Mouse (Mus musculus) heart, postnatal 10 days (tissue): ENCODE measurements around the gene Mlxip. TPM values are rescaled to one million over a fixed set of nuclear protein-coding genes. Genes with fewer than 3 reads are reported as not detected.

Experiments
- DNase-seq, 2 experiments: peaks; one replicate each; pipeline ENCODE4 v3.0.0; 2021
- intact Hi-C: fragments of 180-260 bp; cut with DNase I; formaldehyde crosslinking; loops from one replicate; pipeline ENCODE4 v1.15.1; 2025
- total RNA-seq, 2 experiments: library from RNA; stranded (reverse); gene quantifications; 2 replicates each; pipeline ENCODE4 v1.2.3; 2021

The Mlxip gene
- total RNA-seq, 2 experiments from 2014 or later = 24.7 to 26.3 TPM

DNA sequence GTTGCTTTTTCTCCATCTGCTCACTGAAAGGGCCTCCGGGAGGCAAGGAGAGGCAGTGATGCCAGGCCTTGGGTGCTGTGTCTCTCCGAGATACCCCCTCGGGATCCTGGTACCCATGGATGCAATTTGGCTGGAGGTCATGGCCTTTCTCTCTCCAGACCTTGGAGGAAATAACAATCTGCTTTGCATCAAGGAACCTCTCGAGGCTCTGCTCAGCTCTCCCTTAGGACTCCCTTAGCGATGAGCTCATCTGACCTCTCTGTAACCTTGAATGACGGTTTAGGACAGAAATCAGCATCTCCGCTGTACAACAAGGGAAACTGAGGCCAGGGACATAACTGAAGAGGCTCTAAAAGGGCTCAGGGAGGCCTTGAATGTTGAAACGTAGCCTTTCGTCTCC lies 15.9 kb upstream of the Mlxip start:
- no peak for DNase-seq
- intact Hi-C loops = loop anchor here (5.0 to 10.0 kb wide), 2 partner anchors 119 to 236 kb away; no protein-coding TSS in a partner anchor

DNA sequence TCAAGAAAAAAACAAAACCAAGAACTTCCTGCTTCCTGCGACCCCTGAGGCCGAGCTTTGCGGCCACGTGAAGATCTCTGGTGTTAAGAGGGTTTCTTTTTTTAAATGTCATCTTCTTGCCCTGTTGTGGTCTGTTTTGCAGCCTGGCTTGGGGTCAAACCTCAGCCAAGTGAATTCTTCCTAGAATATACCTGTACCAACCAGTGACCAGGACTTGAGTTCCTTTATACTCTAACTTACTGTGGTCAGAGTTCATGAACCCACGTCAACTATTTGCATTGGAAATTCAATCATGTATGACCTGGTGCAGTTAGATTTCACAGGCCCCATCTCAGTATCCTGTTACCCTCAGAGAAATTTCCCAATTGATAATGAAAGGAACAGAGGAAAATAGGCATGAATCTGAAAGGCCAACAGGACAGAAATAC lies 15.1 kb upstream of the Mlxip start:
- intact Hi-C loops = loop anchor here (5.0 to 10.0 kb wide), 2 partner anchors 118 to 235 kb away; no protein-coding TSS in a partner anchor
- DNase-seq = no peak

DNA sequence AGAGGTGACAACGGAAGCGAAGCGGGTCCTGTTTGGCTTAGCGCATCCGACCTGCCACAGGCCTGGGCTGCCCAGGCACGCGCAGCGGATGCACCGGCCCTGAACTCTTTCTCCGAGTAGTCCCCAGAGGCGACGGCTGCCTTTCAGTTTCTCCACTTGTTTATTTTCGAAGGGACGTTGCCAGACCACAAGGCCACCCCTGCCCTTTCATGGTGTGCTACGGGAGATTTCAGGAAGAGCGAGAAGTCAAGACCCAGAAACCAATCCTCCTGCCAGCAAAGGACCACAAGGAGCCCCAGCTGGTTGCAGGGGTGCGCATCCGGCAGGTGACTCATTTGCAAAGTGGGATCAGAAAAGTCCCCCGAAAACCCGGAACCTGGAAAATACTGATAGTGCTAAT lies 12.6 kb upstream of the Mlxip start:
- peak in 1 of 2 experiments; percentile 64 for DNase-seq
- intact Hi-C loops = no loop called here

DNA sequence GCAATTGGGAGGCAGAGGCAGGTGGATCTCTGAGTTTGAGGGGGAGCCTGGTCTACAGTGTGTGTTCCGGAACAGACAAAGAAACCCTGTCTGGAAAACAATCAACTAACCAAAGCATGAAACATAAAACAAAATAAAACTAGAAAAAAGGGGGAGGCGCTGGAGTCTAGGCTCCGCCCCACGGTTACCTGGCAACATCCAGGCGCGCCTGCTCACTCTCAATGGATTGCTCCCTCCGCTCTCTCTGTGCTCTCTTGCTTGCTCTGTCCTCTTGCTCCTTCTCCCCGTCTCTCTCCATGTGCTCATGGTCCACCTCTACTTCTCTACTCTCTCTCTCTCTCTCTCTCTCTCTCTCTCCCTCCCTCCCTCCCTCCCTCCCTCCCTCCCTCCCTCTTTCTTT lies 11.9 kb upstream of the Mlxip start:
- intact Hi-C loops = no loop called here
- DNase-seq = no peak

DNA sequence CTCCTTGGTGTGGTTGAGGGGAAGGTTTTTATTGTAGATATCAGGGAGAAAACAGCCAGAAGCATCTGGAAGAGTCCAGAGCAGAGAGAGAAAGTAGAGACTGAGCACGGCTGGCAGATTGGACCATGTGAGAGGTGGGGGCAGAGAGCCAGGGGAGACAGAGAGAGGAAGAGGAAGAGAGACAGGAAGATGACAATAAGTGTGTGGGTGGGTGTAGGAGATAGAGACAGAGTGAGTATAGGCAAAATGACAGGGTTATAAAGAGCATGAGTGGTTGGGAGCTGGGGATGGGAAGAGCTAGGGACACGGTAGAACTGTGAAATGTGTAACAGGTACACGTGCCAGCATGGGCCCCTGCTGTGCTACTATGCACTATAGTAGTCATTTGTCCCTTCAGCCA lies 6.1 kb upstream of the Mlxip start:
- DNase-seq = no peak
- intact Hi-C loops = no loop called here

DNA sequence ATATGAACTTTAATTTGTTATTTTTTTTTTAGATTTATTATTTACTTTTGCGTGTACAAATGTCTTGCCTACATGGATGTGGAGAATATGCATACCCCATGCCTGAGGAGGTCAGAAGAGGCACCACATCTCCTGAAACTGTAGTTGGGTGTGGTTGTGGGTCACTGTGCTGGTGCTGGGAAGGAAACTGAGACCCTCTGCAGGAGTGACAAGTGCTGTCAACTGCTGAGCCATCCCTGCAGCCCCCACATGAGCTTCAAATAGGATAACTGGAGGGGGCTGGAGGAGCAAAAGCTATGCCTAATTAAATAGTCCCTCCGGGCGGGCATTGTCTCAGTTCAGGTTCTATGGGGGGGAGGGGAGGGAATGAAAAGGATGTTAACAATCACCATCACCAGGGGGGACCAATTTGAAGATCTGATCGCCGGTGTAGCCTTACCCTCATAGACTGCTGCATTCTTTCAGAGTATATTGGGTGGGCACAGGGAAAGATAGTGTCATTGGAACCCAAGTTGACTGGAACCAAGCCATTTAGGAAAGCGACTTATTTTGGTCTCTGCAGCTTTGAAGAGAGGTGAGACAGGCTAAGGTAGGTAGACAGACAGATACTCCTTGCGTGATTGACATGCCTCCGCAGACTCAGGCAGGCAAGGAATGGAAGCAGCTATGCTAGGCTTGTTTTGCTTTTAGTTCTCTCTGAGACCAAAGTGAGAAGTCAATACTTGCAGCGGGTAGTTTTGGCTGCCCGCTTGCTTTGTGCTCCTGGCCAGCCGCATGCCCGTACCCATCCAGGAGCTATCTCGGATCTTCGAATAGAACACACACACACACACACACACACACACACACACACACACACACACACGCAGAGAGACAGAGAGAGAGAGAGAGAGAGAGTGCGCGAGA lies 3.8 kb upstream of the Mlxip start:
- intact Hi-C loops = no loop called here

DNA sequence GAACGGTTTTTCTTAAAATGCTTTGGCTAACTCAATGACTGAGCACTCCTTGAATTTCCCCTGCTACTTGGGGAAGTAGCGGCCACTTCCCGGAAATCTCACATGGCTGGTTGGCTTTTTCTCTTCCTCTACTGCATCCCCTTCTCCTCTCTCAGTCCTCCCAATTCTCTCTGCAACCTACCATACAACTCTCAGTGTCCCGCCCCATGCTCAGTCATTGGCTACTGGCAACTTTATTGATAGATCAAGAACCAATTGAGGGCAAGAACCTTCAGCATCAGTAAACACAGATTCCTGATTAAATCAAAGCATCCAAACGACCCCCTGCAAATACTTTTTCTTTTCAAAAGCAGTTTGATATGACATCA lies 3.2 kb upstream of the Mlxip start:
- DNase-seq = peak; percentile 46 to 58
- intact Hi-C loops = no loop called here

More for the DNA sequence above, 3.8 kb upstream of the Mlxip start:
- DNase-seq = no peak

DNA sequence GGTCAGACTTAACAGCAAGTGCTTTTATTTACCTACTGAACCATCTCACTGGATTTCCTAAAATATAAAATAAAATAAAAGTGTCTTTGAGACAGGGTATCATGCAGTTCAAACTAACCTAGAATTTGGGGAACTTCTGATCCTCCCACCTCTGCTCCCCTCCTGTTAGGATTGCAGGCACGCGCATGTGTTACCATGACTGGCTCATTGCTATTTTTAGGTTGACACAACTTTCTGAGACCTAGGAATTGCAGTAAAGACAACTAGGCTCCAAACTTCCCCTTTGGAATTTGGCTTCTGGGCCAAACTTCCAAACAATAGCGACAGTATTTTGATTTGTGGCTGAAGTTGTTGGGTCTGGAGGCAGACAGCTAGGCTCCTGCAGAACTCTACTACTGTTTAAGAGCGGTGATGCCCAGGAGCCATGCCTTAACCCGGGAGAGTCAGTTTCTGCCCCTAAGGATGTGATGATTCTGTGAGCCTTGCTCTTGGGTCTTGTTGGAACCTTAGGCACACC lies 754 bp upstream of the Mlxip start:
- DNase-seq = no peak
- intact Hi-C loops = no loop called here

DNA sequence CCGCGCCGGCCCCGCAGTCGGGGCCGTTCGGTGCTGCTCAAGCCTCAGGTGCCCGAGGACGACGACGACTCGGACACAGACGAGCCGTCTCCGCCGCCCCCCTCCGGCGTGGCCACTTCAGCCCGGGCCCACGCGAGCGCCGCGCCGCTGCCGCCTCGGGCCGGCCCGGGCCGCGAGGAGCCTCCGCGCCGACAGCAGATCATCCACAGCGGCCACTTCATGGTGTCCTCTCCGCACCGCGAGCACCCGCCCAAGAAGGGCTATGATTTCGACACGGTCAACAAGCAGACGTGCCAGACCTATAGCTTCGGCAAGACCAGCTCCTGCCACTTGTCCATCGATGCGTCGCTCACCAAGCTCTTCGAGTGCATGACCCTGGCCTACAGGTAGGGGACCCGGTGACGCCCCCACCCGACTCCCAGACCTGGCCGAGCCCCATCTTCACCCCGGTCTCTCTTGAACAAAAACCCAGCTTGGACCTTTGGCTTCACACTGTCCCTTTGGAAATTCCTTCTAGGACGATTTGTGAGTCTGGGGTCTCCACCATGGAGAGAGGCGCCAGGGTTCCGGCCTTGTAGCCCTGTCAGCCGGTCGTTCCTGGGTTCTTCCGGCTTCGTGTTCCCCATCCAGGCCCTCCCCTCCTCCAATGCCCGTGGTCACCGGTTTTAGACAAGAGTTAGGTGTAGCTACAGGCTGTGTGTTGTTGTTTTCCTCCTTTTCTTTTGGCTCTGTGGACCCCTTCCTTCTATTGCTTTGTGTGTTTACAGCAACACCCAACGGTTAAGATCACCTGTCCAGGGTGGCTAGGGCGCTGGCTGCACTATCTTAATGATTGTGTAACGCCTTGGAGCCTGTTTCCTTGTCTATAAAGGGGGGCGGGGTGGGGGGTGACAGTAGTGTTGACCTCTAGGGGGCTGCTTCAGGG lies 621 bp downstream of the Mlxip start:
- intact Hi-C loops = loop anchor here (5.0 kb wide), 1 partner anchor 37 kb away; no protein-coding TSS in a partner anchor
- DNase-seq = peak; percentile 48 to 50

DNA sequence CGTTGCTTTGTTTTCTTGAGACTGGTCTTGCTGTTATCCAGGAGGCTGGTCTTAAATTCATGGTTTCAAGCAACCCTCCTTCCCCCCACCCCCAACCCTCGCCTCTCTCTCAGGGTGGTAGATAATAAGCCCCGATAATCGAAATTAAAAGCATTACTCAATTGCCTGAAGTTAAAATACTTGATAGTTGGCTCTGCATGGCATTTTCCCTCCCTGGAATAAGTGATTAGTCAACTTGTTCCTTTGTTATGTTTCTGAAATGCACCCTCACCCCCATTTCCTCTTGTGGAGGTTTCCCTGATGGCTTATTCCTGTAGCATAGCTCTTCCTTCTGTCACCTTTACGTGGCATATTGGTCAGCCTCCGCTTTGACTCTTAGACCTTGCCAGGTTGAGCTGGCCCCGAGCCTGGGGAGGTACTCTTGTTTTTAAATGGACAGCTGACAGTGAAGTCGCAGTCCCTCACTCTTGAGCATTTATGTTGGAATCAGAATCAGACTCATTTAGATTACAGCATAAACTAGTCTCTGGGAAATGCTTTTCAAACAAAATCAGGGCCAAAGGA lies 2.4 kb downstream of the Mlxip start:
- intact Hi-C loops = loop anchor here (5.0 kb wide), 1 partner anchor 35 kb away; no protein-coding TSS in a partner anchor
- no peak for DNase-seq

DNA sequence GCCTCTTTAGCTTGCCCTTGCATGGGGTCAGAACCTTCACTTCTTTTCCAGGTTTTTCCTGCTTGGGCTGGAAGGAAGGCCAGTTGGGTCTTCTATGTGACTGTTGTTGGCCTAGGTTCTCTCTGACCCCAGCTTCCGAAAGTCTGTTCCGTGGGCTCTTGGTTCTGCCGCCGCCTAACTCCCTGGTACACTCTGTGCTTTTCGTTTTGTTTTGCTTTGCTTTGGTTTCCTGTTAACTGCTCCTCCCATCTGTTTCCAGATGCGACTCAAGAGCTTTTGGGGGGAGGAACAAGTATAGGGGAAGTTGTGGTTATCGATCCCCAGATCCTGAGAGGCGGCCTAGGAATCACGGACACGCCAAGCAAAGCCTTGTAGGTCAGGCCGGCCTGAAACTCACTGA lies 3.2 kb downstream of the Mlxip start:
- no peak for DNase-seq
- intact Hi-C loops = loop anchor here (5.0 kb wide), 1 partner anchor 35 kb away; no protein-coding TSS in a partner anchor

DNA sequence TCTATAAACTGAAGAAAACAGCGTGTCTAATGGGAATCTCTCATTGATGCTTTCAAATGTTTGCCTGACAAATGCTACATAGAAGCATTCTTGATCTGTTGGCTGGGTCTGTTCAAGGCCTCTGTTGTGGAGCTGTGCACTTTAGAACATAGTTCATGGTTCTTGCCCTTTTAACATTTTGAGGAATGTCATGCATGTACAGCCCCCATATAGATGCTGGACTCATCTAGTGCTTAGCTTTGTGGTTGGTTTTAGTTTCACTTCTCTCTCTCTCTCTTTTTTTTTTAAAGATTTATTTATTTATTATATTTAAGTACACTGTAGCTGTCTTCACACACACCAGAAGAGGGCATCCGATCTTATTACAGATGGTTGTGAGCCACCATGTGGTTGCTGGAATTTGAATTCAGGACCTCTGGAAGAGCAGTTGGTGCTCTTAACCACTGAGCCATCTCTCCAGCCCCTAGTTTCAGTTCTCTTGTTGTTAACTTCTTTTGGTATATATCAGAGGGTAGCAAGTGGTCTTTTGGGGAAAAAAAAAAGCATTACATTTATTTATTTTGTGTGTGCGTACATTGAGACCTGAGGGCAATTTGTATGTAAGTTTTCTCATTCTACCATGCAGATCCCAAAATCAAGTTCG lies 4.4 kb downstream of the Mlxip start:
- no peak for DNase-seq
- intact Hi-C loops = loop anchor here (5.0 kb wide), 1 partner anchor 33 kb away; no protein-coding TSS in a partner anchor

DNA sequence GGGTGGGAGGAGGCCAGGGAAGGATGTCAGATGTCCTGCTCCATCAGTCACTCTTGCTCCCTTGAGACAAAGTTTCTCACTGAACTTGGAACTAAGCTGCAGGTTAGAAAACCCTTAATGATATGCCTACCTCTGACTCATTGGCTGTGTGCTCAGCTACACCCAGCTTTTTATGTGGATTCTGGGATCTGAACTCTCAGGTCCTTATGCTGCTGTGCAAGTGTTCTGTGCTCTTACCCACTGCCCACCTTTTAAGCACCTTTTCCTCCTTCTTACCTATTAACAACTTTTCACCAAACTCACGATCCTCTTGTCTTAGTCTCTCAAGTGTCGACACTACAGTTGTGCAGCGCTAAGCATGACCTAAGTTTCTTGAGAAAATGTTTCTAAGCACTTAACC lies 9.9 kb downstream of the Mlxip start:
- intact Hi-C loops = no loop called here
- no peak for DNase-seq

DNA sequence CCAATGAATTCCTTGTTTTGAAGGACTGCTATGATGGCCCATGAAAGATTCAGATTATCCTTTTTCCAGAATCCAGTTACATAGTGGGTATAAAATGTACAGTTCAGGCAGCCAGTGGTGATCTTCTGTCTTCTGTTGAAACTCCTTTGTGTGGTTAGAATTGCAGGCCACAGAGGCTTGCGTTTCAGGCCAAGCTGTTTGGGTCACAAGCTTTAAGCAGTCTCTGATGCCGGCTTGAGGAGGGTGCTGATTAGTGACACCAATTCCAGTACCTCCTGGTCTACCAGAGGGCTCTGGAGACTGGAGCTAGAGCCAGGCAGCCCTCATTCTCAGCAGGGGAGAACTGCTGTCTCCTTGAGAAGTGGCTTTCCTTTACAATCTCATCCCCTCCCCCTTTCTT lies 12.4 kb downstream of the Mlxip start:
- DNase-seq = no peak
- intact Hi-C loops = no loop called here

DNA sequence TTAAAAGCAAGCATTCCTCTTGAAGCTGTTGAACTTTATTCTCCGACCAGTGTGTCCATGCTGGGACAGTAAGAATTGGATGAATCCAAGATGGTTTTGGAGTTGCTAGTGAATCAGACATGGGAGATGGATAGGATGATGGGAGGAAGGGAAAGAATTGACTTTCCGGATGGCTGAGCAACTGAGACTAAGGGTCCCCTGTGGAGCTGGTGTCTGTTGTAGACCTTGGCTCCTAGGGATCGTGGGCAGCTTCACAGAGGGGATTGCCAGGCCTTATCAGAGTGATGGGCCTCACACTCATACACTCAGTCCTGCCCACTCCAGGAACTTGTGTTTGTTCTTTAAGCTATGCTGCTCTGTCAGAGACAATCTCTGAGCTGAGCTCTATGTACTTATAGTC lies 13.6 kb downstream of the Mlxip start:
- intact Hi-C loops = no loop called here
- no peak for DNase-seq

DNA sequence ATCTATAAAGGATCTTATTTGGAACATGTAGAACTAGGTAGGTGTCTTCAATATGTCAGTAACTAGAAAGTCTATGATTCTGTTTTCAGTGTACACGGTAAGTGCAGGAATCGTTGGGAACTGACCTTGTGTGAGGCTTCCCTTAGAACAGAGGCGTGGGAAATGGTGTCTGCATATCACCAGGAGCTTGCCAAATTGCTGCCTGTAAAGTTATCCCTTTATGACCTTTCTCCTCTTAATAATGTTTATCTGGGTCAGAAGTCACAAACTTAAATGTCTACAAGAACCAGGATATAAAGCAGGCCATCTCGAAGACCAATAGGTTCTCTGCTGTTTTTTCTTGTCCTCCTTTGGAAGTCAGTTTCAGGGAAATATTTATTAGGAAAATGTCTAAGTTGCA lies 17.6 kb downstream of the Mlxip start:
- no peak for DNase-seq
- intact Hi-C loops = no loop called here

DNA sequence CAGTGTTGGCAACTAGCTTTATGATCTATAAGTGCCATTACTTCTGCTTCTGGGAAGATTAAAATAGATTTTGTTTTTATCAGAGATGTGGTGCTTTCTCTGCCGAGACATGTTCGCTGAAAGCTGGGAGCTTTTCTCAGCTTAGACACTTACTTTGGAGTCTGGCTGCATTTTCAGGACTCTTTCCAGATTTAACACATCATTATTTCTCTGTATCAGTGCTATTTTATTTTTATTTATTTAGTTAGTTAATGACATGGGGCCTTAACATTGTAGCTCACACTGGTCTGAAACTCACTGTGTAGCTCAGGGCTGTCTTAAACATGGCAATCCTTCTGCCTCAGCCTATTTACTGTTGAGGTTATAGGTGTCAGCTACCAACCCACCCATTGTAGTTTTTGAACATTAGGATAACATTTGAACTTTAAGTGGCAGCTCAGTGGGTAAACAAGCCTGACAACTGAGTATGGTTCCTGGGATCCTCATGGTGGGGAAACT lies 19.3 kb downstream of the Mlxip start:
- intact Hi-C loops = no loop called here
- no peak for DNase-seq

DNA sequence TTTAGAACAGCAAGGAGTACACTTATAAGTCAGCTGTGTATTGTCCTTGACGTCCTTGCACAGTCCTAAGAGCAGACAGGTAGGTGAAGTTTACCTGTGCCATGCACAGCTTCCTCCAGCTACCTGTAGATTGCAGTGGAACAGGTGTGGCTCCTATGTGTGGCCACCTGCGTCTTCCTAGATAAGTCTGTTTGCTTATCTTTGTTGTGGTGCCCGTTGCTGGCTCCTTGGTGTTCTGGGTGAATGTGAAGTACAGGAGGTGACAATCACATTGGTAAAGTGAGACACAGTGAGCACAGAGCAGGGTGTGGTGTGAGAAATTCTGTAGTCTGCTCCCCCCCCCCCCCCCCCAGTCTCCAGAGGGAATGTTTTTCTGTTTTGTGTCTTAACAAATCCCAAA lies 21.6 kb downstream of the Mlxip start:
- no peak for DNase-seq
- intact Hi-C loops = no loop called here

DNA sequence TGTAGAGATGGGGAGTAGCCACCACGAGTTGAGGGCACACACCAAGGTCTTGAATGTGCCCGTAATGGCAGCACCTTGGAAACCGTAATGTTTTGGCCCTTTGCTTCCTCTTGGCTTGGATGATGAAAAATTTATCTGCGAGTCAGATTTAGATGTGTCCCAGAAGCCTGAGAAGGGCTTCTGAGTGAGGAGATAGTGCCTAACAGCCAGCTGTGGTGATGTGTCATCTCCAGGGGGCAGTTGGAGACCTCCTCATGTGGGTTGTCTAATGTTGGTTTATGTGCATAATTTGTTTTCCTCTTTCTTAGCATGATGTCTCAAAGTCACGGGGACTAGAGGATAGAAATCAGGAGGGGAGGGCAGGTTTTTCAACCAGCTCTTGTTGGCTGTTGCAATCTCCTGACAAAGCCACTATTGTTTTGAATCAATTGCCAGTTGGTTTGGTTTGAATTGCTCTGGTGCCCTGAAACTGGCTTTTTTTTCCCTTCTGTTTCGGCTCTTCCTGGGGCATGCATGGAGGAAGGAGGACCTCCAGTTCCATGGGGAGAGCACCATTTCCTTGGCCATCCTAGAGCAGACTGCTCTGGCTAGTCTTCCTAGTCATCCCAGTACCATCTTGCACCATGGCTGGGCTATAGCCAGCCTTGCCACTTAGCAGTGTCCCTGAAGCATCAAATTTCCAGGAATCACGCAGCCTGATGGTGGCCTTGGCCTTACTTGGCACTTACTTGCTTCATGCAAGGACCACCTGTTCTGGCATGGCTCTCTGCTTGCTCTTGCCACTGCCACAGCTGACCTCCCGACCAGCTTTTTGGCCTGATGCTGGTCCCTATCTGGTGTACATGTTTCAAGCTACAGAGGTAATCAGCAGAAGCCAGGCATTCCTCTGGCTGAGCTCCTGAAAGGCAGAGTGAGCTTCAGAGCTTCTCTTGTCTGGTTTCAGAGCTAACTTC lies 22.2 kb downstream of the Mlxip start:
- intact Hi-C loops = no loop called here
- DNase-seq = peak; percentile 71 to 72
